Mouse (Mus musculus) T-cell, adult 2 months (primary cell): ENCODE measurements at regions not wholly inside any gene's neighbourhood (a gene's known extent, or its start where the extent isn't known, plus 50 kb on each side); places are given as distances from the start of the nearest gene placed in this dataset.
"Not testable (repeated sequence)": the region's sequence is repeated elsewhere in the genome, so short reads cannot be mapped to it uniquely, and the experiment has no call there.

Experiments used
- DNase-seq: peaks from one replicate; pipeline ENCODE4 v3.0.0; 2022; ENCODE audit warnings: low spot score

GRCm38 (mm10) chr10:96188168-96188567 lies 51.8 kb downstream of the Gm5426 start:
- DNase-seq, result no peak

GRCm38 (mm10) chr10:96190168-96190987 lies 54.0 kb downstream of the Gm5426 start:
- no peak for DNase-seq

- peak; percentile 90 for DNase-seq
Measured at GRCm38 (mm10) chr10:96200932-96201641, 64.7 kb downstream of the Gm5426 start.

- peak; percentile 39 for DNase-seq
Measured at GRCm38 (mm10) chr10:96201891-96202290, 65.5 kb downstream of the Gm5426 start.

GRCm38 (mm10) chr10:96202871-96203270 lies 66.5 kb downstream of the Gm5426 start:
- DNase-seq, result no peak

GRCm38 (mm10) chr10:96204198-96204597 lies 67.8 kb downstream of the Gm5426 start:
- DNase-seq, result peak; percentile 27

GRCm38 (mm10) chr10:96209171-96209570 lies 72.8 kb downstream of the Gm5426 start:
- DNase-seq, result no peak

- no peak for DNase-seq
Measured at GRCm38 (mm10) chr10:96211189-96211588, 74.8 kb downstream of the Gm5426 start.

- DNase-seq, result peak; percentile 80
Measured at GRCm38 (mm10) chr10:96213876-96214275, 77.5 kb downstream of the Gm5426 start.

- no peak for DNase-seq
Measured at GRCm38 (mm10) chr10:96214285-96214684, 77.9 kb downstream of the Gm5426 start.

- DNase-seq, result peak; percentile 65
Measured at GRCm38 (mm10) chr10:96214946-96215345, 78.5 kb downstream of the Gm5426 start.

GRCm38 (mm10) chr10:96220731-96221130 lies 84.3 kb downstream of the Gm5426 start:
- no peak for DNase-seq

GRCm38 (mm10) chr10:96230391-96230790 lies 94.0 kb downstream of the Gm5426 start:
- peak; percentile 19 for DNase-seq

- no peak for DNase-seq
Measured at GRCm38 (mm10) chr10:96231309-96231708, 94.9 kb downstream of the Gm5426 start.

GRCm38 (mm10) chr10:96232889-96233288 lies 96.5 kb downstream of the Gm5426 start:
- DNase-seq, result no peak

GRCm38 (mm10) chr10:96234564-96235412 lies 98.4 kb downstream of the Gm5426 start:
- DNase-seq, result no peak

GRCm38 (mm10) chr10:96236031-96236430 lies 99.6 kb downstream of the Gm5426 start:
- not testable (repeated sequence) for DNase-seq

GRCm38 (mm10) chr10:96236777-96237373 lies 100.5 kb downstream of the Gm5426 start:
- no peak for DNase-seq

GRCm38 (mm10) chr10:96237572-96238130 lies 101.2 kb downstream of the Gm5426 start:
- DNase-seq, result no peak

- peak; percentile 36 for DNase-seq
Measured at GRCm38 (mm10) chr10:96238251-96238650, 101.8 kb downstream of the Gm5426 start.

- DNase-seq, result no peak
Measured at GRCm38 (mm10) chr10:96238850-96239249, 102.4 kb downstream of the Gm5426 start.

- peak; percentile 56 for DNase-seq
Measured at GRCm38 (mm10) chr10:96240591-96240990, 104.2 kb downstream of the Gm5426 start.
